Comparison of ENCODE assay signal across 9 mouse cellular contexts in genomic region chr14:73106957-73107356, GRCm38 (mm10). TPM values are rescaled to one million over a fixed set of nuclear protein-coding genes. Genes with fewer than 3 reads are reported as not detected.
A peak's percentile ranks its signal among the peaks of the same experiment; 100 is the strongest.
DNase-seq lines count a peak whose midpoint lies in the region; ATAC-seq and TF ChIP-seq lines count a peak whose summit lies in the region.
"Had no signal": no experiment of that assay in that cellular context is flagged by ENCODE, and none has a peak within 500 bp of the region (broad histone marks: within the 10 kb centered on the region; RNA-seq: fewer than 3 reads in every experiment).

No protein-coding gene starts in this region.

- no peak for TF ChIP-seq POLR2A in thymus, adult 2 months (IDR thresholded peaks at IDR 0.05; ENCODE audit: control insufficient read depth, extremely low read depth, insufficient read depth, low read length, poor library complexity)

- no peak for DNase-seq in thymus, adult 2 months
- no peak for DNase-seq in thymus, postnatal 10 days (ENCODE audit: low spot score in 2 of 2)
- no peak for DNase-seq in liver, embryonic 14.5 days (ENCODE audit: low read depth in 3 of 3, low spot score in 3 of 3)
- DNase-seq in yolk sac, embryonic 10.5 days (ENCODE audit: low spot score) = peak; percentile 15
- no peak for DNase-seq in cerebellum, adult 18-20 months
- no peak for DNase-seq in left cerebral cortex, adult 9 months (ENCODE audit: low spot score in 2 of 2)

- H3K9me3 ChIP-seq in kidney, embryonic 14.5 days (ENCODE audit: control insufficient read depth, low read length) = no peaks in the 10 kb centered on the region
- no peaks in the 10 kb centered on the region for H3K9me3 ChIP-seq in liver, embryonic 14.5 days (ENCODE audit: control insufficient read depth, low read length)

- H3K27ac ChIP-seq in thymus, adult 2 months (ENCODE audit: control insufficient read depth, insufficient read depth, low read length) = peak overlapping the region; percentile 83
- no peak overlapping the region for H3K27ac ChIP-seq in kidney, embryonic 14.5 days (ENCODE audit: low read depth, low read length)
- H3K27ac ChIP-seq in liver, embryonic 14.5 days = no peak overlapping the region
- H3K27ac ChIP-seq: macrophage had no signal

- no peak for TF ChIP-seq CTCF in thymus, adult 2 months (IDR thresholded peaks at IDR 0.05; ENCODE audit: borderline replicate concordance, control insufficient read depth, extremely low read depth, insufficient read depth, low read length, poor library complexity)
- TF ChIP-seq CTCF in liver, embryonic 14.5 days (IDR thresholded peaks at IDR 0.05; ENCODE audit: low read depth) = no peak

- H3K4me2 ChIP-seq in kidney, embryonic 14.5 days (replicated peaks; ENCODE audit: low read depth, low read length) = no peak overlapping the region
- no peak overlapping the region for H3K4me2 ChIP-seq in liver, embryonic 14.5 days (ENCODE audit: low read depth)

- H3K4me1 ChIP-seq in thymus, adult 2 months (replicated peaks; ENCODE audit: control insufficient read depth, insufficient read depth, low read length) = peaks cover 43% of the 10 kb centered on the region
- H3K4me1 ChIP-seq in kidney, embryonic 14.5 days (ENCODE audit: control insufficient read depth, insufficient read depth, low read length) = 0 out of 2 replicates have a peak, but pooled peaks cover 3% of the 10 kb centered on the region
- peaks cover 0 to 9% of the 10 kb centered on the region in 2 experiments; a peak in 2 of 4 replicates for H3K4me1 ChIP-seq in liver, embryonic 14.5 days (replicated peaks; ENCODE audit: control insufficient read depth in 2 of 2, insufficient read depth in 2 of 2, low read length in 1 of 2)

- no peaks in the 10 kb centered on the region for H3K36me3 ChIP-seq in thymus, adult 2 months (ENCODE audit: control insufficient read depth, insufficient read depth, low read length)
- no peaks in the 10 kb centered on the region for H3K36me3 ChIP-seq in kidney, embryonic 14.5 days (ENCODE audit: control insufficient read depth, insufficient read depth, low read length)
- H3K36me3 ChIP-seq in liver, embryonic 14.5 days (replicated peaks; ENCODE audit: control insufficient read depth, insufficient read depth, low read depth) = no peaks in the 10 kb centered on the region

- H3K9ac ChIP-seq in kidney, embryonic 14.5 days (ENCODE audit: low read depth, low read length) = no peak overlapping the region
- no peak overlapping the region for H3K9ac ChIP-seq in liver, embryonic 14.5 days (replicated peaks)

- no peak overlapping the region for H3K4me3 ChIP-seq in thymus, adult 2 months (ENCODE audit: control insufficient read depth, insufficient read depth, low read length)
- H3K4me3 ChIP-seq in kidney, embryonic 14.5 days (ENCODE audit: low read length) = no peak overlapping the region
- H3K4me3 ChIP-seq in liver, embryonic 14.5 days (ENCODE audit: insufficient read depth in 1 of 2, low read depth in 2 of 2, low read length in 2 of 2) = no peak overlapping the region

- TF ChIP-seq EP300 in liver, embryonic 14.5 days (IDR thresholded peaks at IDR 0.05; ENCODE audit: low read depth) = no peak

- peak; percentile 79 for ATAC-seq in kidney, embryonic 14.5 days (ENCODE audit: low FRiP score, low TSS enrichment)
- ATAC-seq in liver, embryonic 14.5 days (ENCODE audit: insufficient read depth) = peak; percentile 47
- ATAC-seq: Patski had no signal

- WGBS in thymus, adult 2 months = 69% methylated on average over 4 of the region's 4 CpGs
- 45% methylated on average over 4 of the region's 4 CpGs for WGBS in kidney, embryonic 14.5 days
- 50% methylated on average over 4 of the region's 4 CpGs for WGBS in liver, embryonic 14.5 days (ENCODE audit: insufficient replicate concordance)

- no peaks in the 10 kb centered on the region for H3K27me3 ChIP-seq in thymus, adult 2 months (ENCODE audit: control insufficient read depth, insufficient read depth, low read length)
- H3K27me3 ChIP-seq in kidney, embryonic 14.5 days (ENCODE audit: control insufficient read depth, insufficient read depth, low read length) = no peaks in the 10 kb centered on the region; the same call in 1 of the 2 replicates
- no peaks in the 10 kb centered on the region for H3K27me3 ChIP-seq in liver, embryonic 14.5 days (ENCODE audit: control insufficient read depth, insufficient read depth, low read length)
- H3K27me3 ChIP-seq: Patski had no signal

RNA-seq across cellular contexts. Expression of gene Rcbtb2, which starts 15.9 kb away (rescaled TPM):
- 168 and 169 TPM in 2 replicates for polyA plus RNA-seq in thymus, adult 2 months (2012; rRNA removed)
- polyA plus RNA-seq in kidney, embryonic 14.5 days (2014; fragmentation: Nextera tagmentation; extraction: Ambion mirVana) = 116 and 136 TPM in 2 replicates
- polyA plus RNA-seq in liver, embryonic 14.5 days (2012; rRNA removed) = 5.9 and 7.9 TPM in 2 replicates
- polyA plus RNA-seq in liver, embryonic 14.5 days (2014; fragmentation: Nextera tagmentation; extraction: Ambion mirVana) = 16.0 and 20.3 TPM in 2 replicates

RNA-seq across cellular contexts. Expression of gene Cysltr2, which starts 58.0 kb away (rescaled TPM):
- polyA plus RNA-seq in thymus, adult 2 months (2012; rRNA removed) = 11.8 and 16.9 TPM in 2 replicates
- 0.20 TPM in 1 of 2 replicates, not detected in the other for polyA plus RNA-seq in kidney, embryonic 14.5 days (2014; fragmentation: Nextera tagmentation; extraction: Ambion mirVana)
- 0.38 and 0.91 TPM in 2 replicates for polyA plus RNA-seq in liver, embryonic 14.5 days (2012; rRNA removed)
- 0.38 and 0.62 TPM in 2 replicates for polyA plus RNA-seq in liver, embryonic 14.5 days (2014; fragmentation: Nextera tagmentation; extraction: Ambion mirVana)
- polyA plus RNA-seq: Patski had no signal
